Mouse (Mus musculus) urinary bladder, adult 2 months (tissue): ENCODE results near the gene Ankle2. TPM values are rescaled to one million over a fixed set of nuclear protein-coding genes. Genes with fewer than 3 reads are reported as not detected.

Experiments
- DNase-seq: peaks from one replicate; pipeline ENCODE4 v3.0.0; 2022; ENCODE audit warnings: low spot score
- polyA plus RNA-seq: library from polyadenylated mRNA; depleted of rRNA; stranded (reverse); fragments of >200 nt; gene quantifications from 2 replicates; pipeline ENCODE4 v1.2.3, GENCODE M21; 2012; rRNA removed

Ankle2 gene
- polyA plus RNA-seq, 1 experiment: 24.6 TPM

GRCm38 (mm10) chr5:110284536-110284935, 53.7 kb downstream of the Ankle2 start:
- no peak for DNase-seq

- DNase-seq: no peak
These were observed 54.4 kb downstream of the Ankle2 start for GRCm38 (mm10) chr5:110285156-110285555.

DNA sequence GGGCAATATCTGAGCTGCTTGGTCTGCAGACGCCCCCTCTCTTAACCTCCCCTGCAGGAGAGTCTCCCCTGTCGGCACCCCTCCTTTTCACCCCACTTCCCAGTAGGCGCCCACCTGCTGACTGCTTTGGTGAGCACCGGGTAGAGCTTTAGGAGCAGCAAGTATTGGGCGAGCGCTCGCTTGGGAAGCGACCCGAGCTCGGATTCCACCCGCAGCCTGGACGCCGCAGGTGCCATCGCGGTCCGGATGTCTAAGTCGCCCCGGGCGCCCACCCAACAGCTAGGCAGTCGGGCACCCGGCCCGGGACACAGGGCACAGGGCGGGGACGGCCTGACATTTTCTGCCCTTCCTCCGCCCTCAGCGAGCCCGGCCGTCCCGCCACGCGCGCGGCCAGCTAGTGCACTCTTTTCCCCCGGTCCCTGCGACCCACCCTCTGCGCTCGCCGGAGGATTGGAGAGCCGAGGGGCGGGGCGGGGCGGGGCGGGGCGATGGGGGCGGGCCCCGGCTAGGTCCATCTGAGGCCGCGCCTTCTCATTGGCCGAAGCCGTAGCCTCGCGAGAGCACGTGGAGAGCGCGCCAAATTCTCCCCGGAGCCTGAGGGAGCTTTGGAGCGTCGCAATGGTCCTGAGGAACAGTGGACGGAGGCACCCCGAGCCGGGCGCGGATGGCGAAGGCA, 55.1 kb downstream of the Ankle2 start, which contains the start of the genes Pxmp2 and Pole:
Gene Pxmp2, minus strand, starts transcription at position 417 of the 676 bp plus-strand sequence.
Gene Pole, plus strand, starts transcription at position 537 of the 676 bp plus-strand sequence.
- peak; percentile 79 for DNase-seq

DNA sequence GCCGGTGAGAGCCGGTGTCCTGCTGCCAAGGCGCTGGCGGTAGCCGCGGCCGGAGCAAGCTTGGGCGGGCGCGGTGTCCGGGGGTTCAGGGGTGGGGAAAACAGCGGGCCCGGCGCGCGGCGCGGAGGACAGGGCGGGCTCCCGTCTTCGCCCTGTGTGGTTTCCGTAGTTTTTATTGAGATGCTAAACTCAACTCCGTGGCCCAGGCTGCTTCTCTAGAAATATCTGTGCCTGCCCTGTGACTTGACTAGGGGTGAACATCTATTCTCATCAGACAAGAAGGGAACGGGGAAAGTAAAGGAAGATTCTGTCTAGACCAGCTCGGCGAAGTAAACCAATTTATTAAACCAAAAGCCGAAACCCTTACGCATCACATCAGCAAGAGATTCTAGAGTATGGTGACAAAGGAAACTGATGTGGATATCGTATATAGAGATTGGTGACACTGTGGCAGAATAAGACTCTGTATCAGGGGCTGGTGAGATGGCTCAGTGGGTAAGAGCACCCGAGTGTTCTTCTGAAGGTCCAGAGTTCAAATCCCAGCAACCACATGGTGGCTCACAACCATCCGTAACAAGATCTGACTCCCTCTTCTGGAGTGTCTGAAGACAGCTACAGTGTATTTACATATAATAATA, 55.8 kb downstream of the Ankle2 start:
- no peak for DNase-seq

- DNase-seq: no peak
These were observed 56.3 kb downstream of the Ankle2 start for GRCm38 (mm10) chr5:110287084-110287475.

DNA sequence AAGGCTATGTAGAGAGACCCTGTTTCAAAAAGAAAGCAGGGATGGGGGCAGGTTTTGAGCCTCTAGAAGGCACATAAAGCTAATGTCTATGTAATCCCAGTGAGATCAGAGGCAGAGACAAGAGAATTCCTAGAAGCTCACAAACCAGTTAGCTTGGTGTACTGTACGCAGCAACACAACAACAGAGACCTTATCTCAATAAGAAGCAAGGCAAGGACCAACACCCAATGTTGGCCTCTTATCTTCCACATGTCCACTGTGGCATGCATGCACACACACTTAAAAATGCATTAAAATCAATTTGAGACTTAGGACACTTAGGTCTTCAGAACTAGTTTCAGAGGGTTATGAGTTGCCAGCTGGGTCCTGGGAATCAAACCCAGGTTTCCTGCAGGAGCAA, 60.8 kb downstream of the Ankle2 start:
- no peak for DNase-seq

GRCm38 (mm10) chr5:110296637-110297036, 65.8 kb downstream of the Ankle2 start:
- DNase-seq: no peak

DNA sequence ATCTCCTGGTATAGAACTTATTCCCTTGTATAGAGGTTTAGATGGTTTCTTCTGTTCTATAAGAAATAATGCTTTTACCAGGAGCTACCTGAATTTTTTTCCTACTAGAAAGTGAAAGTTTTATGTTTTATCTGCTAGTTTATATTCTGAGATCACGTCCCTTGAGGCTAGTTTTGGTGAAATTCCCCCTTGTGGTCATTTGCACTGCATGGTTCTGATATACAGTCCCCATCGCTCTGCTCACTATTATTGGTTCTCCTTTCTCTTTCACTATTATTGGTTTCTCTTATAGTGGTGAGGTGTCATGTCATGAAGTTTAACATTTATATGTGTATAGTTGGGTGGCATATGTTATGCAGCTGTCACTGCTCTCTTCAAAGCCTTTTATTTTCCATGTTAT, 69.8 kb downstream of the Ankle2 start:
- DNase-seq: no peak

Other genes starting within 250 kb of the Ankle2 start
- 27.3 and 36.8 TPM in 2 replicates for gene Zfp932, start 234.5 kb upstream of the Ankle2 start, polyA plus RNA-seq
- gene Gm17655, start 158.5 kb upstream of the Ankle2 start, polyA plus RNA-seq: 4.2 and 4.4 TPM in 2 replicates
- gene Gm35315, start 136.6 kb upstream of the Ankle2 start, polyA plus RNA-seq: 1.0 and 1.4 TPM in 2 replicates
- 0.09 and 0.10 TPM in 2 replicates for gene Plcxd1, start 131.0 kb upstream of the Ankle2 start, polyA plus RNA-seq
- 56.4 and 77.5 TPM in 2 replicates for gene Gtpbp6, start 122.8 kb upstream of the Ankle2 start, polyA plus RNA-seq
- 2.7 and 3.7 TPM in 2 replicates for gene Zfp605, start 120.9 kb upstream of the Ankle2 start, polyA plus RNA-seq
- gene Chfr, start 95.2 kb upstream of the Ankle2 start, polyA plus RNA-seq: 32.7 and 35.9 TPM in 2 replicates
- 16.8 and 19.3 TPM in 2 replicates for gene Golga3, start 54.3 kb upstream of the Ankle2 start, polyA plus RNA-seq
- gene Pgam5, start 38.9 kb downstream of the Ankle2 start, polyA plus RNA-seq: 19.1 and 21.5 TPM in 2 replicates
- 5.1 and 5.6 TPM in 2 replicates for gene Pxmp2, start 55.2 kb downstream of the Ankle2 start, polyA plus RNA-seq
- 2.2 and 2.3 TPM in 2 replicates for gene Pole, start 55.3 kb downstream of the Ankle2 start, polyA plus RNA-seq
- gene P2rx2, start 112.2 kb downstream of the Ankle2 start, polyA plus RNA-seq: 1.7 and 1.8 TPM in 2 replicates
- not detected in 2 replicates for gene Lrcol1, start 113.7 kb downstream of the Ankle2 start, polyA plus RNA-seq
- gene Fbrsl1, start 217.5 kb downstream of the Ankle2 start, polyA plus RNA-seq: 22.1 and 36.4 TPM in 2 replicates